Mouse (Mus musculus): ENCODE measurements around the gene Igf1. TPM values are rescaled to one million over a fixed set of nuclear protein-coding genes. Genes with fewer than 3 reads are reported as not detected.

The Igf1 gene
- polyA plus RNA-seq, 1 experiment from 2014 or later, result 119 TPM

- Histone ChIP-seq H3K27me3 (replicated peaks) (no peaks in the 10 kb centered on the region), H3K36me3 (no peaks in the 10 kb centered on the region), H3K4me2 (no peak overlapping the region), H3K9me3 (no peaks in the 10 kb centered on the region), H3K4me3 (replicated peaks) (no peak overlapping the region), H3K9ac (no peak overlapping the region), H3K27ac (no peak overlapping the region), H3K4me1 (no peaks in the 10 kb centered on the region)
- WGBS, result 61% methylated on average over 3 of the region's 3 CpGs
- ATAC-seq (ENCODE audit: insufficient read depth, low FRiP score, low read depth), result no peak
Observed at GRCm38 (mm10) chr10:87906121-87906520, 48.1 kb downstream of the Igf1 start.

GRCm38 (mm10) chr10:87906757-87907307, 48.8 kb downstream of the Igf1 start:
- no peak overlapping the region for H3K27ac ChIP-seq
- no peak for ATAC-seq (ENCODE audit: insufficient read depth, low FRiP score, low read depth)
- WGBS, result 83% methylated on average over 2 of the region's 2 CpGs
- no peaks in the 10 kb centered on the region for H3K27me3 ChIP-seq (replicated peaks)
- no peak overlapping the region for H3K4me3 ChIP-seq (replicated peaks)
- no peak overlapping the region for H3K9ac ChIP-seq
- H3K9me3 ChIP-seq, result no peaks in the 10 kb centered on the region
- H3K36me3 ChIP-seq, result no peaks in the 10 kb centered on the region
- no peaks in the 10 kb centered on the region for H3K4me1 ChIP-seq
- no peak overlapping the region for H3K4me2 ChIP-seq

- WGBS, result 87% methylated on average over 3 of the region's 3 CpGs
- no peaks in the 10 kb centered on the region for H3K4me1 ChIP-seq
- H3K27me3 ChIP-seq (replicated peaks), result no peaks in the 10 kb centered on the region
- no peaks in the 10 kb centered on the region for H3K36me3 ChIP-seq
- no peak overlapping the region for H3K4me2 ChIP-seq
- ATAC-seq (ENCODE audit: insufficient read depth, low FRiP score, low read depth), result no peak
- H3K9me3 ChIP-seq, result no peaks in the 10 kb centered on the region
- no peak overlapping the region for H3K4me3 ChIP-seq (replicated peaks)
- H3K9ac ChIP-seq, result no peak overlapping the region
- no peak overlapping the region for H3K27ac ChIP-seq
Observed at GRCm38 (mm10) chr10:87913852-87914251, 55.8 kb downstream of the Igf1 start.

- Histone ChIP-seq H3K9ac (no peak overlapping the region), H3K4me3 (replicated peaks) (no peak overlapping the region), H3K36me3 (no peaks in the 10 kb centered on the region), H3K4me2 (peak overlapping the region; percentile 37), H3K4me1 (no peaks in the 10 kb centered on the region), H3K27ac (no peak overlapping the region), H3K9me3 (no peaks in the 10 kb centered on the region), H3K27me3 (replicated peaks) (no peaks in the 10 kb centered on the region)
- 61% methylated on average over 10 of the region's 10 CpGs for WGBS
- ATAC-seq (ENCODE audit: insufficient read depth, low FRiP score, low read depth), result no peak
Observed at GRCm38 (mm10) chr10:87914932-87915331, 56.9 kb downstream of the Igf1 start.

- Histone ChIP-seq H3K9me3 (no peaks in the 10 kb centered on the region), H3K4me1 (no peaks in the 10 kb centered on the region), H3K4me3 (replicated peaks) (no peak overlapping the region), H3K27ac (no peak overlapping the region), H3K4me2 (no peak overlapping the region), H3K27me3 (replicated peaks) (no peaks in the 10 kb centered on the region), H3K36me3 (no peaks in the 10 kb centered on the region), H3K9ac (no peak overlapping the region)
- no peak for ATAC-seq (ENCODE audit: insufficient read depth, low FRiP score, low read depth)
- WGBS, result 66% methylated on average over 3 of the region's 3 CpGs
Observed at GRCm38 (mm10) chr10:87915782-87916181, 57.7 kb downstream of the Igf1 start.

GRCm38 (mm10) chr10:87922263-87922662, 64.2 kb downstream of the Igf1 start:
- Histone ChIP-seq H3K4me2 (no peak overlapping the region), H3K36me3 (no peaks in the 10 kb centered on the region), H3K27me3 (replicated peaks) (no peaks in the 10 kb centered on the region), H3K9ac (no peak overlapping the region), H3K4me3 (replicated peaks) (no peak overlapping the region), H3K4me1 (0 out of 2 replicates have a peak, but pooled peaks cover 9% of the 10 kb centered on the region), H3K9me3 (no peaks in the 10 kb centered on the region), H3K27ac (no peak overlapping the region)
- 83% methylated on average over 3 of the region's 3 CpGs for WGBS
- ATAC-seq (ENCODE audit: insufficient read depth, low FRiP score, low read depth), result no peak

GRCm38 (mm10) chr10:87926564-87926963, 68.5 kb downstream of the Igf1 start:
- 0 out of 2 replicates have a peak, but pooled peaks cover 13% of the 10 kb centered on the region for H3K4me1 ChIP-seq
- 40% methylated on average over 8 of the region's 8 CpGs for WGBS
- H3K9ac ChIP-seq, result no peak overlapping the region
- no peak for ATAC-seq (ENCODE audit: insufficient read depth, low FRiP score, low read depth)
- H3K27me3 ChIP-seq (replicated peaks), result no peaks in the 10 kb centered on the region
- no peak overlapping the region for H3K4me3 ChIP-seq (replicated peaks)
- peak overlapping the region; percentile 50 for H3K27ac ChIP-seq
- no peaks in the 10 kb centered on the region; the same call in 1 of the 2 replicates for H3K36me3 ChIP-seq
- no peaks in the 10 kb centered on the region for H3K9me3 ChIP-seq
- no peak overlapping the region for H3K4me2 ChIP-seq

GRCm38 (mm10) chr10:87927131-87927609, 69.1 kb downstream of the Igf1 start:
- no peaks in the 10 kb centered on the region; the same call in 1 of the 2 replicates for H3K36me3 ChIP-seq
- ATAC-seq (ENCODE audit: insufficient read depth, low FRiP score, low read depth), result peak; percentile 66; the same call in 1 of the 2 replicates

GRCm38 (mm10) chr10:87948192-87948591, 90.1 kb downstream of the Igf1 start:
- Histone ChIP-seq H3K4me1 (no peaks in the 10 kb centered on the region), H3K27ac (no peak overlapping the region), H3K4me2 (no peak overlapping the region), H3K27me3 (replicated peaks) (no peaks in the 10 kb centered on the region), H3K36me3 (no peaks in the 10 kb centered on the region), H3K9me3 (no peaks in the 10 kb centered on the region), H3K4me3 (replicated peaks) (no peak overlapping the region), H3K9ac (no peak overlapping the region)
- 77% methylated on average over 4 of the region's 4 CpGs for WGBS
- no peak for ATAC-seq (ENCODE audit: insufficient read depth, low FRiP score, low read depth)

More at GRCm38 (mm10) chr10:87927131-87927609, 69.1 kb downstream of the Igf1 start:
- Histone ChIP-seq H3K9ac (no peak overlapping the region), H3K27me3 (replicated peaks) (no peaks in the 10 kb centered on the region), H3K4me3 (replicated peaks) (no peak overlapping the region), H3K27ac (peak overlapping the region; percentile 50), H3K4me1 (0 out of 2 replicates have a peak, but pooled peaks cover 13% of the 10 kb centered on the region), H3K4me2 (no peak overlapping the region), H3K9me3 (no peaks in the 10 kb centered on the region)
- WGBS, result 31% methylated on average over 6 of the region's 6 CpGs

- ATAC-seq (ENCODE audit: insufficient read depth, low FRiP score, low read depth), result no peak
- Histone ChIP-seq H3K27ac (no peak overlapping the region), H3K4me1 (no peaks in the 10 kb centered on the region), H3K36me3 (no peaks in the 10 kb centered on the region), H3K4me2 (no peak overlapping the region), H3K9ac (no peak overlapping the region), H3K4me3 (replicated peaks) (no peak overlapping the region), H3K9me3 (no peaks in the 10 kb centered on the region), H3K27me3 (replicated peaks) (no peaks in the 10 kb centered on the region)
- 61% methylated on average over 6 of the region's 6 CpGs for WGBS
Observed at GRCm38 (mm10) chr10:87971536-87971935, 113.5 kb downstream of the Igf1 start.

GRCm38 (mm10) chr10:87973911-87974631, 116.0 kb downstream of the Igf1 start:
- no peak overlapping the region for H3K27ac ChIP-seq
- no peak overlapping the region for H3K4me3 ChIP-seq (replicated peaks)
- H3K9ac ChIP-seq, result no peak overlapping the region
- no peaks in the 10 kb centered on the region for H3K27me3 ChIP-seq (replicated peaks)
- no peak for ATAC-seq (ENCODE audit: insufficient read depth, low FRiP score, low read depth)
- no peaks in the 10 kb centered on the region for H3K36me3 ChIP-seq
- no peaks in the 10 kb centered on the region for H3K9me3 ChIP-seq
- H3K4me2 ChIP-seq, result no peak overlapping the region
- H3K4me1 ChIP-seq, result no peaks in the 10 kb centered on the region
- 58% methylated on average over 4 of the region's 4 CpGs for WGBS

- ATAC-seq (ENCODE audit: insufficient read depth, low FRiP score, low read depth), result no peak
- H3K9me3 ChIP-seq, result no peaks in the 10 kb centered on the region
- H3K4me3 ChIP-seq (replicated peaks), result no peak overlapping the region
- no peak overlapping the region for H3K4me2 ChIP-seq
- 78% methylated on average over 5 of the region's 5 CpGs for WGBS
- H3K36me3 ChIP-seq, result no peaks in the 10 kb centered on the region
- H3K9ac ChIP-seq, result no peak overlapping the region
- H3K27me3 ChIP-seq (replicated peaks), result no peaks in the 10 kb centered on the region
- H3K27ac ChIP-seq, result no peak overlapping the region
- no peaks in the 10 kb centered on the region for H3K4me1 ChIP-seq
Observed at GRCm38 (mm10) chr10:87985375-87985774, 127.3 kb downstream of the Igf1 start.
